Mouse (Mus musculus) neural tube, postnatal 0 days (tissue): Measurements from ENCODE around the gene Zc3h6. TPM values are rescaled to one million over a fixed set of nuclear protein-coding genes. Genes with fewer than 3 reads are reported as not detected.

Experiments
- microRNA-seq: library from miRNA; unstranded; fragments of <30 nt; microRNA quantifications from one replicate; pipeline ENCODE4, GENCODE M21; 2016
- polyA plus RNA-seq: library from polyadenylated mRNA; unstranded; fragments of >200 nt; fragmentation: Nextera tagmentation; extraction: Ambion mirVana; gene quantifications from 2 replicates; pipeline ENCODE4 v1.2.1, GENCODE M21; 2015

Gene Zc3h6
- 4.8 and 7.1 TPM in 2 replicates for polyA plus RNA-seq

DNA sequence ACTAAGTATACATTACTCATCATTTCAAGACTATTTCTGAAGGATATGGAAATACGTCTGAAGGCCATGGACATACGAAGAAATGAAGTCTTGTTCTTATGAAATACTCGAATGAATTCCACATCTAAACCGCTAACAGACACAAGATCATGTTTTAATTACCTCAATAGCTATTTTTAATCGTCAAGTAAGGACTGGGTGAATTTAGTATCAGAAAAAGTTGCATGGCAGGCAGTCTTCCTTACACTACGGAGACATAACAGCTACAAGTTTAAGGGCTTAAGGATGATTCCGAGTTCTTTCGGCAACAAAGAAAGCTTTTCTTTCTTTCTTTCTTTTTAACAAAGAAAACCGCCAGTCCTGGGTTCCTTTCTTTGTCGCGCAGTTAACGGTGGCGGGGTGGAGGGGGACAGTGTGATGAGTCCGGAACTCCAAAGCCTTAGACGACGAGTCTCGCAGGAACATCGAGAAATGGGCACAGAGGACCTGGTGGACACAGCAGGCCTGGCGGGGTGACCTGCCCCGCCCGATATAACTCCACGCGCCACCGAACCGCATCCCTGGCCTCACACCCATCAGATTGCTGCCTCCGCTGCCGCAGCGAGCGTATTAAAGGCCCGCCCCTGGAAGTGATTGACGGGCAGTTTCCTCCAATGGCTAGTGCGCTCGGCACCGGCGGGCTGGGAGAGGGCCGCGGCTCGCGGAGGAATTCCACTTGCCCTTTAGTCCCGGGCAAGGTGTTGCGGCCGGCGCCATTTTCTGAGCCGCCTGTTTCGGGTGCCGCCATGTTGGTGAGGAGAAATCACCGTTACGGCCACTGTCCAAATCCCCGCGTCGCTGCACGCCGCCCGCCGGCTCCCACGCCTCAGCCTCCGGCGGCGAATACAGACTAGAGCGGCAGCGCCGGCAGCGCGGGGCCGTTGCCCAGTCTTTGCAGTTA is at the start of gene Zc3h6:
TSS of gene Zc3h6 (plus strand) at position 762 of the 940 bp plus-strand sequence.

DNA sequence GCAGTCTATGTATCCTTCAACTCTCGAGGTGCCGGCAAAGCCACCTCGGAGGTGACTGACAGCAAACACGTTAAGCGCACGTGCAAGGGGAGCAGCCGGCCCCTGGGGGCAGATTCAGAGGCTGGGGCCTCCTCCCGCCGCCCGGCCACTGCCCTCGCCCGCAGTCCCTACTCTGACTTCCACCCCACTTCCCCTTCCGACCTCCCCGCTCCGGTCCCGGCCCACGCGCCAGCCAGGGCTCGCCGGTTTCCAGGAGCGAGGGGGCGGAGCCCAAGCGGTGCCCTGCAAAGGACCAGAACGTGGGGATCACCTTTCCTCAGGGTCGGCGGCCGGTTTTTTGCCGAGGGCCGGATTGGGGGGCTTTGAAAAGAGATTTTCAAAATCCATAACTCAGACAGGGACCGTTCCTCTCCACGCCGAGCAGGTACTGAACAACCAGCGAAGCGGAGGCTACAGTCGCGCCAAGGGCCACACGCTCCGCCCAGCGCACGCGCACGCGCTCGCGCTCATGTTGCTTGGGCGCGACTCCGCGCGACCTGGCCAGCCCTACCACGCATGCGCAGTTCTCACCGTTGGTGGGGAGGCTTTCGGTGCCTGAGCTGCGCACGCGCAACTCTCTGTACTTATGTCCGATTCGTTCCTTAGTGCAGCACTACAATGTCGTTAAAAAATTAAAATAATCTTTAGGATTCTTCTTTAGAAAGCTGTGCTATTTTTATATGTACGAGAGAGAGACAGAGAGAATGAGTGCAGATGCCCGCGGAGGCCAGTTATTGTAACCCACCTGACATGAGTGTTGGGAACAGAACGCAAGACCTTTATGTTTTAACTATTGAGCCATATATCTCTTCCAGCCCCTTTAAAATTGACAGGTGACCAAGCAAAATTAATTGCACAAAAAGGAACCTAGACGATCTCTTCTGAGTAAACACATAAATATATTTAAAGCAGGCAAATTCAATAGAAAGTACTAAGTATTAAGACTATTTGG is 23.4 kb upstream of the Zc3h6 start, which contains the start of gene Zc3h8:
TSS of gene Zc3h8 (minus strand) at position 540 of the 991 bp plus-strand sequence.

DNA sequence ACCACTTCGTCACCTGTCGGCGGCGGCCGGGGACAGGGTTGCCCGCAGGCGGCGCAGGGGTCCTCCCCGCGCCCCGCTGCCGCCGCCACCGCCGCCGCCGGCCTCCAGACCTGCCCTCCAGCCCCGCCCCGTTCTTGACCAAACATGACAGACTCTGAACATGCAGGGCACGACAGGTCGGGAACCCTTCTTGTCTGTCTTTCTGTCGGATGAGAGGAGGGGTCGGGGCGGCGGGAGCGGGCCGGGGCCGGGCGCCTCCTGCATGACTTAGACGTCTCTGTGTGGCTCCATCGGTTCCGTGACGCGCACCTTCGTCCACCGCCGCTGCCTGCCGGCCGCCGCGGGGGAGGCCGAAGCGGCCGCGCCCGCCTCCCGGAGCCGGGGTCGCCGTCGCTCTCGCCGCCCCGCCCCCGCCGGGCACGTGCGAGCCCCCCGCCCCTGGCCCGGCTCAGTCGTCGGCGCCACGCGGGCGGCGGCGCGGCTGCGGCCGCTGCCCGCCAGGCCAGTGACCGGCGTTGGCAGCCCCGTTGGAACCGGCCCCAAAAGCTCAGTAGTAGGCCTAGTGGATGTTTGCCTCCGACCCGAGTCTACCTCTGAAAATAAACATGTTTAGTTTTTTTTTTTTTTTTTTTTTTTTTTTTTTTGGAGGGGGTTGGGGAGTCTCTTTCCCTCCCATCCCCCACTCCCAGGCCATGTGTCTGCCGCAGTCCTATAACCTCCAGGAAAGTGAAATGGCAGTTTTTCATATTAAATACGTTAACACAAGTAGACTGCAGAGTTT is 649 bp downstream of the Zc3h6 start, which contains the start of gene Gm10762:
TSS of gene Gm10762 (minus strand) at position 65 of the 781 bp plus-strand sequence.

DNA sequence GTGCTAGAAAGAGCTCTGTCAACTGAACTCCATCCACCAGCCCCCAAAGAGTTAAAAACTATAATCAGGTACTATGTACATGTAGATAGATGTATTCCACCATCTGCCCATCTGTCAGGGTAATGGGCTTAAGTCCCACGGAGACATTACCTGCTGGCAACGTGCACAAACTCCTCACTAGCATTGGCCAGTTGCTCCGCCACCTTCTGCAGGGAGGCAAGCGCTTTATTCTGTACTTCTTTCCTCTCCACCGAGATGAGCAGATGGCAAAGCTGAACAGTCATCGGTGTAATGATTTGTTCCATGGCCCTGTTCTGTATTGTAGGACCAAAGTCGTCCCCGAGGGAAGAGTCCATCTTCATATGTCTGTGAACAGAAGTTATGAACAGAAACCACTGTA is 80.6 kb downstream of the Zc3h6 start, which contains the start of gene Vinac1:
TSS of gene Vinac1 (minus strand) at position 362 of the 400 bp plus-strand sequence.

DNA sequence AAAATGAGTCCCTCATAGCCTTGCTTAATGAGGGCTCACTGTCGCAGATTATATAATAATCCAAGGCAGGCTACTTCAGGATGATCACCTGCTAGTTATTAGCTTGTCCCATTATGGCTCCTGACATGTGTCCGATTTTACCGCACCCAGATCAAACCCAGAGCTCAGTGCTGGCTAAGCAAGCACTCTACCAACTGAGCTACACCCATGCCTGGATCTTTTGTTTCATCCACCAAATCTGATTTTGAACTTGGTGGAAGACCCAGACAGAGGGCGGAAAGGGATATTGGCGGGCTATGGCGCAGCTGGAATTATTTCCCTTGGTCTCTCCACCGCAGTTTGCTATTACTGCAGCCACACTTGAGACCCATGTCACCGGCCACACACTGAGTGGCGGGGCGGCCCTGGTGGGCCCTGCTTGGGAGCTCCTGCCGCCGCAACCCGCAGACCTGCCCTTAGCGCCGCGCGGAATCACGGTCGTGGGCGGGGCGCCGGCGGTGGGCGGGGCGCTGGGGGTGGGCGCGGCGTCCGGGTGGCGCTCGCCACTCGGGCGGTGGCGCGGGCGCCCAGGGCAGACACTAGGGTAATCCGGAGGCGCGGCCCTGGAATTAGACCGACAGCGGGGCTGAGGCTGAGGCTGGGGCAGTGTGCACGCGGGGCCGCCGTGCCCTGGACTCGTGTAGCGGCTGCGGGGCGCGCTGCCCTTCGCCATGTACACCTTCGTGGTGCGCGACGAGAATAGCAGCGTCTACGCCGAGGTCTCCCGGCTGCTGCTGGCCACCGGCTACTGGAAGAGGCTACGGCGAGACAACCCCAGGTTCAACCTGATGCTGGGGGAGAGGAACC is 98.5 kb downstream of the Zc3h6 start, which contains the start of gene Ttl:
TSS of gene Ttl (plus strand) at position 506 of the 846 bp plus-strand sequence.

Small RNAs within 50 kb of the gene (microRNA-seq; reads per million reads assigned to microRNA genes)
- not detected for gene Gm22859

Other genes with a start within 250 kb of the Zc3h6 start
- 37.9 and 41.1 TPM in 2 replicates for gene Tmem87b, start 149.3 kb upstream of the Zc3h6 start, polyA plus RNA-seq
- gene Fbln7, start 104.4 kb upstream of the Zc3h6 start, polyA plus RNA-seq: 5.4 and 5.8 TPM in 2 replicates
- gene Zc3h8, start 23.3 kb upstream of the Zc3h6 start, polyA plus RNA-seq: 12.6 and 14.2 TPM in 2 replicates
- 23.0 and 28.1 TPM in 2 replicates for gene Gm10762, start 323 bp downstream of the Zc3h6 start, polyA plus RNA-seq
- gene Vinac1, start 80.8 kb downstream of the Zc3h6 start, polyA plus RNA-seq: 0.63 and 0.98 TPM in 2 replicates
- gene Ttl, start 98.5 kb downstream of the Zc3h6 start, polyA plus RNA-seq: 41.3 and 47.1 TPM in 2 replicates
- gene Polr1b, start 133.6 kb downstream of the Zc3h6 start, polyA plus RNA-seq: 9.8 and 10.0 TPM in 2 replicates
- 21.7 and 23.6 TPM in 2 replicates for gene Chchd5, start 162.3 kb downstream of the Zc3h6 start, polyA plus RNA-seq
- 34.9 and 40.4 TPM in 2 replicates for gene Slc20a1, start 231.4 kb downstream of the Zc3h6 start, polyA plus RNA-seq